Mouse (Mus musculus): ENCODE measurements around the gene Il19. TPM values are rescaled to one million over a fixed set of nuclear protein-coding genes. Genes with fewer than 3 reads are reported as not detected.

Il19 gene
- total RNA-seq, 2 experiments from 2014 or later, result not detected

Other genes with a start within 250 kb of the Il19 start
- 0.11 TPM in 1 of 2 replicates, not detected in the other for gene Gm29427, start 224.3 kb downstream of the Il19 start, total RNA-seq (2015)
- not detected in 2 replicates for gene Gm29427, start 224.3 kb downstream of the Il19 start, total RNA-seq (2017)
- gene Yod1, start 222.8 kb downstream of the Il19 start, total RNA-seq (2015), result 10.3 and 10.7 TPM in 2 replicates
- gene Yod1, start 222.8 kb downstream of the Il19 start, total RNA-seq (2017), result 8.4 and 8.8 TPM in 2 replicates
- gene Pfkfb2, start 210.9 kb downstream of the Il19 start, total RNA-seq (2015), result 2.8 and 4.4 TPM in 2 replicates
- gene Pfkfb2, start 210.9 kb downstream of the Il19 start, total RNA-seq (2017), result 7.2 and 8.0 TPM in 2 replicates
- gene AA986860, start 208.1 kb downstream of the Il19 start, total RNA-seq (2015), result 0.54 and 0.87 TPM in 2 replicates
- 0.11 and 0.33 TPM in 2 replicates for gene AA986860, start 208.1 kb downstream of the Il19 start, total RNA-seq (2017)
- gene Fcamr, start 139.2 kb downstream of the Il19 start, total RNA-seq (2015), result not detected in 2 replicates
- gene Fcamr, start 139.2 kb downstream of the Il19 start, total RNA-seq (2017), result not detected in 2 replicates
- not detected in 2 replicates for gene Pigr, start 113.4 kb downstream of the Il19 start, total RNA-seq (2015)
- not detected in 2 replicates for gene Pigr, start 113.4 kb downstream of the Il19 start, total RNA-seq (2017)
- gene Fcmr, start 74.4 kb downstream of the Il19 start, total RNA-seq (2015), result 1.1 TPM in 1 of 2 replicates, not detected in the other
- gene Fcmr, start 74.4 kb downstream of the Il19 start, total RNA-seq (2017), result not detected in 2 replicates
- gene Il24, start 52.7 kb downstream of the Il19 start, total RNA-seq (2015), result not detected in 2 replicates
- not detected in 2 replicates for gene Il24, start 52.7 kb downstream of the Il19 start, total RNA-seq (2017)
- not detected in 2 replicates for gene Il20, start 28.7 kb downstream of the Il19 start, total RNA-seq (2015)
- not detected in 2 replicates for gene Il20, start 28.7 kb downstream of the Il19 start, total RNA-seq (2017)
- gene Il10, start 79.7 kb upstream of the Il19 start, total RNA-seq (2015), result not detected in 2 replicates
- gene Il10, start 79.7 kb upstream of the Il19 start, total RNA-seq (2017), result 0.49 TPM in 1 of 2 replicates, not detected in the other
- gene Mapkapk2, start 157.7 kb upstream of the Il19 start, total RNA-seq (2015), result 210 and 215 TPM in 2 replicates
- 210 and 216 TPM in 2 replicates for gene Mapkapk2, start 157.7 kb upstream of the Il19 start, total RNA-seq (2017)
- 3.4 and 4.6 TPM in 2 replicates for gene Dyrk3, start 198.2 kb upstream of the Il19 start, total RNA-seq (2015)
- gene Dyrk3, start 198.2 kb upstream of the Il19 start, total RNA-seq (2017), result 4.1 and 4.8 TPM in 2 replicates
- 28.7 and 31.0 TPM in 2 replicates for gene Eif2d, start 213.1 kb upstream of the Il19 start, total RNA-seq (2015)
- gene Eif2d, start 213.1 kb upstream of the Il19 start, total RNA-seq (2017), result 23.1 and 24.5 TPM in 2 replicates

Measured in megakaryocyte, adult 5-6 weeks (primary cell).